Mouse (Mus musculus): ENCODE results near the gene Fam155a.

GRCm38 (mm10) chr8:9549199-9549598, 221.8 kb downstream of the Fam155a start:
- no peak for TF ChIP-seq CTCF (IDR thresholded peaks at IDR 0.05; ENCODE audit: low read depth)
- no peak for TF ChIP-seq EP300 (IDR thresholded peaks at IDR 0.05; ENCODE audit: low read depth)
